Mouse (Mus musculus): ENCODE measurements around the gene Barhl2.

- no peak for TF ChIP-seq CTCF (IDR thresholded peaks at IDR 0.05; ENCODE audit: low read depth)
- no peak for TF ChIP-seq EP300 (IDR thresholded peaks at IDR 0.05; ENCODE audit: low read depth)
Measured at GRCm38 (mm10) chr5:106452686-106453085, 5.3 kb downstream of the Barhl2 start.
